ENCODE assay signal across 32 mouse cellular contexts in the genomic region with DNA sequence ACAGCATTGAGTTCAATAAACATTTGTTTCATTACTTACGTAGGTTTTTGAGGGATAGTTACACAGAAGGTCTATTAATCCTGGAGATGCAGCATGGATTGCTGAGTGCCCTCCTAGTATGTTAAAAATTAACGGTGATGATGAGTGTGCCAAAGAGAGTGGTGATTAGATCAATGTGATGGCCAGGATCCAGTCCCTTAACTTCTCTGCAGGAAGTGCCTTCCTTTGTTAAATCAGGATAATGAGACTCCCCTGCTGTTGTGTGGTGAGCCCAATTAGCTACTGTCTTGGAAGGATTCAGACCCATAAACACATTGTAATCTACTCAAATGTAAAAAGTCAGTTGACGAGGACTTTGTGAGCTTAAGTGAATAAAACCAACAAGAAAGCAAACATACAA.
"Had no signal": no experiment of that assay in that cellular context is flagged by ENCODE, and none has a peak within 500 bp of the region (broad histone marks: within the 10 kb centered on the region; RNA-seq: fewer than 3 reads in every experiment).

No protein-coding gene starts in this region.

- H3K36me3 ChIP-seq: limb, embryonic 10.5 days; limb, embryonic 12.5 days; limb, embryonic 13.5 days; limb, embryonic 15.5 days; liver, embryonic 13.5 days; liver, embryonic 15.5 days; lung, embryonic 15.5 days; midbrain, embryonic 10.5 days; midbrain, embryonic 12.5 days; midbrain, embryonic 13.5 days; midbrain, embryonic 15.5 days; neural tube, embryonic 12.5 days; neural tube, embryonic 13.5 days had no signal

- H3K4me2 ChIP-seq: limb, embryonic 12.5 days; limb, embryonic 13.5 days; limb, embryonic 15.5 days; liver, embryonic 11.5 days; liver, embryonic 13.5 days; liver, embryonic 15.5 days; lung, embryonic 14.5 days; lung, embryonic 15.5 days; midbrain, embryonic 11.5 days; midbrain, embryonic 12.5 days; midbrain, embryonic 13.5 days; midbrain, embryonic 15.5 days; neural tube, embryonic 12.5 days; neural tube, embryonic 13.5 days had no signal

- H3K4me3 ChIP-seq: limb, embryonic 10.5 days; limb, embryonic 12.5 days; limb, embryonic 13.5 days; limb, embryonic 15.5 days; liver, embryonic 13.5 days; liver, embryonic 15.5 days; lung, embryonic 15.5 days; megakaryocyte, embryonic 14.5 days; midbrain, embryonic 10.5 days; midbrain, embryonic 12.5 days; midbrain, embryonic 13.5 days; midbrain, embryonic 15.5 days; myocyte; neural tube, embryonic 12.5 days; neural tube, embryonic 13.5 days had no signal

- H3K9me3 ChIP-seq: limb, embryonic 10.5 days; limb, embryonic 12.5 days; limb, embryonic 13.5 days; limb, embryonic 15.5 days; liver, embryonic 13.5 days; liver, embryonic 15.5 days; lung, embryonic 15.5 days; midbrain, embryonic 10.5 days; midbrain, embryonic 12.5 days; midbrain, embryonic 13.5 days; midbrain, embryonic 15.5 days; neural tube, embryonic 12.5 days; neural tube, embryonic 13.5 days had no signal

- H3K27ac ChIP-seq: limb, embryonic 10.5 days; limb, embryonic 12.5 days; limb, embryonic 13.5 days; limb, embryonic 15.5 days; liver, embryonic 13.5 days; liver, embryonic 14.5 days; liver, embryonic 15.5 days; lung, embryonic 15.5 days; macrophage; midbrain, embryonic 10.5 days; midbrain, embryonic 12.5 days; midbrain, embryonic 13.5 days; midbrain, embryonic 15.5 days; neural tube, embryonic 12.5 days; neural tube, embryonic 13.5 days had no signal

- H3K4me1 ChIP-seq: limb, embryonic 13.5 days; limb, embryonic 15.5 days; lung, embryonic 15.5 days; megakaryocyte, embryonic 14.5 days; midbrain, embryonic 12.5 days; midbrain, embryonic 13.5 days; midbrain, embryonic 15.5 days; neural tube, embryonic 12.5 days had no signal

- DNase-seq: left cerebral cortex, postnatal 4 days; liver; liver, embryonic 13.5 days; liver, postnatal 0 days; lung, adult 18-20 months; lung, adult 2 months; lung, embryonic 14.5 days; lung, postnatal 10 days; lung, postnatal 14 days; lung, postnatal 36 days; lung, postnatal 4 days; midbrain, embryonic 14.5 days had no signal

- H3K27me3 ChIP-seq: limb, embryonic 15.5 days; liver, embryonic 13.5 days; liver, embryonic 15.5 days; lung, embryonic 15.5 days; megakaryocyte, embryonic 14.5 days; midbrain, embryonic 15.5 days; neural tube, embryonic 12.5 days had no signal

- H3K9ac ChIP-seq: limb, embryonic 12.5 days; limb, embryonic 13.5 days; limb, embryonic 15.5 days; liver, embryonic 13.5 days; liver, embryonic 14.5 days; liver, embryonic 15.5 days; liver, postnatal 0 days; lung, embryonic 14.5 days; lung, embryonic 15.5 days; midbrain, embryonic 12.5 days; midbrain, embryonic 13.5 days; midbrain, embryonic 15.5 days; neural tube, embryonic 12.5 days; neural tube, embryonic 13.5 days had no signal

- ATAC-seq: liver, postnatal 0 days; lung, postnatal 0 days; midbrain, embryonic 13.5 days; midbrain, embryonic 15.5 days; midbrain, embryonic 16.5 days had no signal
